In the genomic region with DNA sequence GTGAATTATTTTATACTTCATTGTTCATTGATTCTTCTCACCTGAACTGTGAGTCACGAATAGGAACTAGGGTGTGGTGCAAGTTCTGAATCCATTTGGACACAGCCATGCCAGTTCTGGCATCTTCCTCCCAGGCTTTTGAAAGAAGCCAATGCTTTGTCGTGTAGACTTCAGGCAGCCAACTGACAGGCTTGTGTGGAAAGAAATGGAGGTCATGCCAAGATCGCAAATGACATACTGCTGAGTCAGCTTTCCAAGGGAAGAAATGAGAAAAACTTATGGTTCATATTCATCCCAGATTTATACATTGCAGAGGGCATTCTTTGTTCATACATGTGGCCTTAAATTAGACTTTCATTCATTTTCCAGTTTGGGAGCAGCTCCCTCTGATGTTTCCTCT, we compare ENCODE assay signal across 23 mouse cellular contexts.
DNase-seq lines count a peak whose midpoint lies in the region; ATAC-seq and TF ChIP-seq lines count a peak whose summit lies in the region.
"Had no signal": no experiment of that assay in that cellular context is flagged by ENCODE, and none has a peak within 500 bp of the region (broad histone marks: within the 10 kb centered on the region; RNA-seq: fewer than 3 reads in every experiment).

No protein-coding gene starts in this region.

- H3K4me3 ChIP-seq in cerebellum, adult 2 months (replicated peaks; ENCODE audit: insufficient read depth, low read depth, low read length): no peak overlapping the region
- H3K4me3 ChIP-seq in hindbrain, postnatal 0 days (ENCODE audit: low read length): no peak overlapping the region
- no peak overlapping the region for H3K4me3 ChIP-seq in hindbrain, embryonic 12.5 days
- H3K4me3 ChIP-seq: heart, embryonic 15.5 days; hindbrain, embryonic 15.5 days; intestine, embryonic 15.5 days; layer of hippocampus, adult 2 months; limb, embryonic 12.5 days; liver, embryonic 12.5 days; midbrain, embryonic 10.5 days; neural tube, embryonic 15.5 days had no signal

- peak; percentile 42 to 67 for DNase-seq in cerebellum, adult 2 months
- DNase-seq in cerebellum, postnatal 4 days (ENCODE audit: low spot score in 2 of 2): no peak
- DNase-seq in hindbrain, postnatal 0 days (ENCODE audit: low spot score): peak; percentile 39
- peak; percentile 14 for DNase-seq in Muller cell, postnatal 12 days (ENCODE audit: inconsistent ontology term)
- peak; percentile 84 to 86 for DNase-seq in cerebellum, postnatal 10 days
- DNase-seq in embryo, embryonic 11 days: no peak
- DNase-seq in testis, postnatal 14 days (ENCODE audit: low spot score): no peak
- DNase-seq: heart, postnatal 4 days; kidney, adult 9 months; kidney, postnatal 14 days; lung, adult 18-20 months; lung, postnatal 10 days; spleen, adult 18-20 months; thymus, postnatal 14 days had no signal

- WGBS in cerebellum, adult 2 months: 12% methylated on average over 3 of the region's 3 CpGs
- WGBS in hindbrain, postnatal 0 days: 69% methylated on average over 3 of the region's 3 CpGs
- WGBS in hindbrain, embryonic 12.5 days: 81% methylated on average over 3 of the region's 3 CpGs

- no peaks in the 10 kb centered on the region for H3K9me3 ChIP-seq in hindbrain, postnatal 0 days (ENCODE audit: low read length)
- H3K9me3 ChIP-seq in hindbrain, embryonic 12.5 days (replicated peaks): no peaks in the 10 kb centered on the region
- H3K9me3 ChIP-seq: heart, embryonic 15.5 days; hindbrain, embryonic 15.5 days; intestine, embryonic 15.5 days; limb, embryonic 12.5 days; liver, embryonic 12.5 days; midbrain, embryonic 10.5 days; neural tube, embryonic 15.5 days had no signal

- H3K4me1 ChIP-seq in cerebellum, adult 2 months (ENCODE audit: control insufficient read depth, insufficient read depth, low read length): peaks cover 14% of the 10 kb centered on the region; the same call in 1 of the 2 replicates
- H3K4me1 ChIP-seq in hindbrain, postnatal 0 days (ENCODE audit: insufficient read depth, low read length): no peaks in the 10 kb centered on the region
- H3K4me1 ChIP-seq in hindbrain, embryonic 12.5 days: no peaks in the 10 kb centered on the region
- H3K4me1 ChIP-seq: heart, embryonic 15.5 days; hindbrain, embryonic 15.5 days; intestine, embryonic 15.5 days; limb, embryonic 12.5 days; liver, embryonic 12.5 days; midbrain, embryonic 10.5 days; neural tube, embryonic 15.5 days had no signal

- peak overlapping the region; percentile 73; the same call in 1 of the 2 replicates for H3K27ac ChIP-seq in cerebellum, adult 2 months (ENCODE audit: insufficient read depth, low read length)
- no peak overlapping the region for H3K27ac ChIP-seq in hindbrain, postnatal 0 days
- no peak overlapping the region for H3K27ac ChIP-seq in hindbrain, embryonic 12.5 days
- H3K27ac ChIP-seq: heart, embryonic 15.5 days; hindbrain, embryonic 15.5 days; intestine, embryonic 15.5 days; layer of hippocampus, adult 2 months; limb, embryonic 12.5 days; liver, embryonic 12.5 days; midbrain, embryonic 10.5 days; neural tube, embryonic 15.5 days had no signal

- no peak overlapping the region for H3K4me2 ChIP-seq in hindbrain, postnatal 0 days (ENCODE audit: low read depth, low read length)
- H3K4me2 ChIP-seq in hindbrain, embryonic 12.5 days (replicated peaks): no peak overlapping the region
- H3K4me2 ChIP-seq: heart, embryonic 15.5 days; hindbrain, embryonic 15.5 days; intestine, embryonic 15.5 days; limb, embryonic 12.5 days; liver, embryonic 12.5 days; neural tube, embryonic 15.5 days had no signal

- H3K36me3 ChIP-seq in hindbrain, postnatal 0 days (ENCODE audit: insufficient read depth, low read length): no peaks in the 10 kb centered on the region
- no peaks in the 10 kb centered on the region for H3K36me3 ChIP-seq in hindbrain, embryonic 12.5 days
- H3K36me3 ChIP-seq: heart, embryonic 15.5 days; hindbrain, embryonic 15.5 days; intestine, embryonic 15.5 days; limb, embryonic 12.5 days; liver, embryonic 12.5 days; midbrain, embryonic 10.5 days; neural tube, embryonic 15.5 days had no signal

- H3K27me3 ChIP-seq in cerebellum, adult 2 months (ENCODE audit: control insufficient read depth, insufficient read depth, low read length): no peaks in the 10 kb centered on the region
- no peaks in the 10 kb centered on the region for H3K27me3 ChIP-seq in hindbrain, postnatal 0 days (ENCODE audit: insufficient read depth, low read length)
- H3K27me3 ChIP-seq in hindbrain, embryonic 12.5 days: no peaks in the 10 kb centered on the region
- H3K27me3 ChIP-seq: heart, embryonic 15.5 days; hindbrain, embryonic 15.5 days; intestine, embryonic 15.5 days; limb, embryonic 12.5 days; liver, embryonic 12.5 days; neural tube, embryonic 15.5 days had no signal

- TF ChIP-seq CTCF in cerebellum, adult 2 months (IDR thresholded peaks at IDR 0.05; ENCODE audit: borderline replicate concordance, insufficient read depth, low read depth, low read length): no peak
- TF ChIP-seq CTCF in hindbrain, postnatal 0 days (IDR thresholded peaks at IDR 0.05; ENCODE audit: low read depth): no peak

- ATAC-seq in hindbrain, postnatal 0 days: no peak
- ATAC-seq in hindbrain, embryonic 12.5 days (ENCODE audit: low FRiP score): no peak
- ATAC-seq: intestine, embryonic 15.5 days; liver, embryonic 12.5 days had no signal

- TF ChIP-seq POLR2A in cerebellum, adult 2 months (IDR thresholded peaks at IDR 0.05; ENCODE audit: borderline replicate concordance, insufficient read depth, low read length): no peak

- H3K9ac ChIP-seq in hindbrain, postnatal 0 days (replicated peaks; ENCODE audit: low read length): no peak overlapping the region
- H3K9ac ChIP-seq in hindbrain, embryonic 12.5 days: no peak overlapping the region
- H3K9ac ChIP-seq: heart, embryonic 15.5 days; hindbrain, embryonic 15.5 days; intestine, embryonic 15.5 days; limb, embryonic 12.5 days; liver, embryonic 12.5 days; neural tube, embryonic 15.5 days had no signal

Comparison
In these comparisons a context has a peak if more than half of its experiments do, and no peak if none do; other contexts are left out.
1. DNase-seq: peak in cerebellum, adult 2 months (2 of 2), hindbrain, postnatal 0 days (single experiment), Muller cell, postnatal 12 days (single experiment) and cerebellum, postnatal 10 days (2 of 2); none in cerebellum, postnatal 4 days (0 of 2), embryo, embryonic 11 days (single experiment) and testis, postnatal 14 days (single experiment).